Mouse (Mus musculus): Measurements from ENCODE around the gene Irf2bp1.

Gene Irf2bp1

GRCm38 (mm10) chr7:19003902-19004630, at the start of gene Irf2bp1:
TSS of gene Irf2bp1 (plus strand) at chr7:19004044.
- peak; percentile 88 for DNase-seq (ENCODE audit: low spot score)

DNA sequence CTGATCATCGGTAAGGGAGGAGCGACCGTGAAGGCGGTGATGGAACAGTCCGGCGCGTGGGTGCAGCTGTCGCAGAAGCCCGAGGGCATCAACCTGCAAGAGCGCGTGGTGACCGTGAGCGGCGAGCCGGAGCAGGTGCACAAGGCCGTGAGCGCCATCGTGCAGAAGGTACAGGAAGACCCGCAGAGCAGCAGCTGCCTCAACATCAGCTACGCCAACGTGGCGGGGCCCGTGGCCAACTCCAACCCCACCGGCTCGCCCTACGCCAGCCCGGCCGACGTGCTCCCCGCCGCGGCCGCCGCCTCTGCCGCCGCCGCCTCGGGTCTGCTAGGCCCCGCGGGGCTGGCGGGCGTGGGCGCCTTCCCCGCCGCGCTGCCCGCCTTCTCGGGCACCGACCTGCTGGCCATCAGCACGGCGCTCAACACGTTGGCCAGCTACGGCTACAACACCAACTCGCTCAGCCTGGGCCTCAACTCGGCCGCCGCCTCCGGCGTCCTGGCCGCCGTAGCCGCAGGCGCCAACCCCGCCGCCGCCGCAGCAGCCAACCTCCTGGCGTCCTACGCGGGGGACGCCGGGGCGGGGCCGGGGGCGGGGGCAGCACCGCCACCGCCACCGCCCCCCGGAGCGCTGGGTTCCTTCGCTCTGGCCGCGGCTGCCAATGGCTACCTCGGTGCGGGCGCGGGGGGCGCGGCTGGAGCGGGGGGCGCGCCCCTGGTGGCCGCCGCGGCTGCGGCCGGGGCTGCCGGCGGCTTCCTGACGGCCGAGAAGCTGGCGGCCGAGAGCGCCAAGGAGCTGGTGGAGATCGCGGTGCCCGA, 46.1 kb upstream of the Irf2bp1 start:
- DNase-seq (ENCODE audit: low spot score) = peak; percentile 27

GRCm38 (mm10) chr7:18958384-18958766, 45.5 kb upstream of the Irf2bp1 start:
- no peak for DNase-seq (ENCODE audit: low spot score)

DNA sequence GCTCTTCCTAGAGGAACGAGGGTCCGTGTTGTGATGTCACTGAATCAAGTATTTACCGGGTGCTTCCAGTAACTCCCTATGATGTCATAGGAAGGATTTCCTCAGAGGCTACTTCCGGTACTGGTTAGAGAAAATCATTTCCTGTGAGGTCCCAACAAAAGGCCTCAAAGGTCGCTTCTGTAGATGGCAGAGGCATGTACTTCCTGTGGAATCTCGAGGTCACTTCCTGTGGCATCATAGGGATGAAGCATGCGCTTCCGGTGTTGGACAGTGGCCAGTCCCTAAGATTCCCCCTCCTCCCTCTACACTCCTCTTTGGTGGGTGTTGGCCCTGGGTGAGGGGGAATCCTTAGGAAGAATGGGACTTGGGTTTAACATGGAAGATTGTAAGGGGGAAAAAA, 44.4 kb upstream of the Irf2bp1 start:
- DNase-seq (ENCODE audit: low spot score) = no peak

DNA sequence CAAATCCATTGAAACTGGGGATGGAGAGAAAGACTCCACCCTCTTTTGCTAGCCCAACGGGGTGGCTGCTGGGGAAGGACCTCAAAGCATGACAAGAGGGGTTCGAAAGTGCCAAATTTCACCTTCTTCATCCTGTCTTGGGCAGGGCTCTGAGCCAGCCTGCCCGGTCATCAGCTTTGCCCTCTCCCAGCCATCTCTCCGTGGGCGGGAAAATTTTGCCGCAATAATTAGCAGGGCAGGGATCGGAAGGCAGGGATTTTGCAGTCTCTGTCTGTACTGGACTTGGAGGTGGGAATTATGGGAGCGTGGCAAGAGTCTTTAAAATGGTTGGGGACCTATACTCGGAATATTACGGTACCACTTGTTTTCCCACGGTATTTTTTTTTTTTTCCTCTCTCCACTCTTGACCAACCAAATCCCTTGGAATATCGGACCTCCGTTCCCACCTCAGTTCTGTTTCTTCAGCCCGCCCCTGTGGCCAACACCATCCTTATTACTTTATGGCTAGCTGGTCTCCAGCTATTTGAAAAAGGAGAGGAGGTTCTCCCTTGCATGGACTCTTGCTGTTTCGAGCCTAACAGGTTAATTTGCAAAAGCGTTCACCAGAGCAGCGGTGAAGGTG, 41.6 kb upstream of the Irf2bp1 start:
- DNase-seq (ENCODE audit: low spot score) = no peak

DNA sequence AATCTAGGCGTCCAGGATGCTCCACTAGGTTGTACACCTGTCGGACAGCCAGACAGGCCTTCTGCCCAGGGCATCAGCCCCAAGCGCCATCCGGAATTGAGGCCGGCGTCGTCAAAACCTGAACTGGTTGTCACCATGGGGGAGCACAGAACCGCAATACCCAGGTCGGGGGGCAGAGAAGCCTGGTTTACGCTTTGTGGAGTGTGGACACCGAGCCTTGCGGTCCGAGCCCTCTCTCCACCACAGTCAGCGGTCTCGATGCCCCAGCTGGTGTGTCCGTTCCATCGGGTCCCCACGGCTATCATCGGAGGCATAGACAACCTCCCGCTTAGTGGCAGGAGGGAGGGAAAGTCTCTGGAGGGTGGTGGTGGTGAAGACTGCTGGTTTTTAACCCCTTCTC, 41.0 kb upstream of the Irf2bp1 start:
- DNase-seq (ENCODE audit: low spot score) = no peak

- no peak for DNase-seq (ENCODE audit: low spot score)
Measured at GRCm38 (mm10) chr7:18963294-18963843, 40.5 kb upstream of the Irf2bp1 start.

DNA sequence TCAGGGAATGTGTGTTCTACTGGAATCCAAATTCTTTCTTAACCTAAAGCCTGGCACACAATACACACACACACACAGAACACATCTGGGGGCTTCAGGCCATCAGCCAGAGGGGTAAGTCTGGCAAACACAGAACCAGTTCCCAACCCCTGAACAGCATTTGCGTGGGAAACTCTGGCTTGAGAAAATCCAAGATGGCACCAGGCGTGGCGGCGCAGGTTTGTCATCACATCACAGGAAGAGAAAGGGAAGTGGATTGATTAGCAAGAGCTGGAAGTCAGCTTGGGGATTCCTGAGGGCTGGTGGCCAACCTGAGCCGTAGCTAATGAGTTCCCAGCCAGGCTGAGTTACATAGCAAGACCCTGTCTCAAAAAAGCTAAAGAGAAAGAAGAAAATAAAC, 38.5 kb upstream of the Irf2bp1 start:
- no peak for DNase-seq (ENCODE audit: low spot score)

- no peak for DNase-seq (ENCODE audit: low spot score)
Measured at GRCm38 (mm10) chr7:18967603-18968002, 36.2 kb upstream of the Irf2bp1 start.

GRCm38 (mm10) chr7:18970956-18971355, 32.9 kb upstream of the Irf2bp1 start:
- no peak for DNase-seq (ENCODE audit: low spot score)

DNA sequence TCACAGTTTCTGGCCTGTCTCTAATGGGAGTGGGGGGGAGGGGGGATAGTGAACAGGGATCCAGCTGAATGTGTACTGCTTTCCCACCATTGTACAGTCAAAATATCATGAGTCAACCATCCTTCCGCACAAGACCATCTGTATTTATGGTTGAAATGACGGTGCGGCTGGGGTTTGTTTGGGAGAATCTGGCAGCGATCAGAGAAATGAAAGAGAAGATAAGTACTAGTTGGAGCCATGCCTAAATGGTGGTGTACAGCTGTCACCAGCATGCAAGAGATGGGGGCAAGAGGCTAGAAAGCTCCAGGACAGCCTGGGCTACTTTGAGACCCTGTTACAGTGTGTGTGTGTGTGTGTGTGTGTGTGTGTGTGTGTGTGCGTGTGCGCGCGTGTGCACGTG, 25.5 kb upstream of the Irf2bp1 start:
- no peak for DNase-seq (ENCODE audit: low spot score)

GRCm38 (mm10) chr7:18986503-18986902, 17.3 kb upstream of the Irf2bp1 start:
- DNase-seq (ENCODE audit: low spot score) = no peak

GRCm38 (mm10) chr7:18987100-18987499, 16.7 kb upstream of the Irf2bp1 start, which contains the start of gene Nanos2:
TSS of gene Nanos2 (plus strand) at chr7:18987400.
- no peak for DNase-seq (ENCODE audit: low spot score)

GRCm38 (mm10) chr7:18987747-18988146, 16.1 kb upstream of the Irf2bp1 start:
- DNase-seq (ENCODE audit: low spot score) = no peak

DNA sequence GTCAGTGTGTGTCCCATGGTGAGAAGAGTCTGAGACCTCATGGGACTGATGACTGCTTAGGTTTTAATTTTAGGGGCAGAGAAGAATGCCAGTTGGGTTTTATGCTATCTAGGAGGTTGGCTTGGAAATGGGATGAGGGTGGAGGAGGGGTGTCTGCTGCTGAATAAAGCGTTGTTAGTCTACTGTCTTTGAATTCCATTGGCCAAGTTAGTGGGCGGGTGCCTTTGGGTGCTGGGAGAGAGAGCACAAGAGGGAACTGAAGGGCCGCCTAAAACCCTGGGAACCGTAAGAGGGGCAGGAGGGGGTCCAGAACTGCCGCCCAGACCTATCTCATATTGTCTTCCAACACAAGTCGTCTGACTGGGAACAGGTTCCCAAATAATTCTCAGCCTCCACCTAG, 15.1 kb upstream of the Irf2bp1 start:
- no peak for DNase-seq (ENCODE audit: low spot score)

GRCm38 (mm10) chr7:18989995-18990394, 13.8 kb upstream of the Irf2bp1 start:
- DNase-seq (ENCODE audit: low spot score) = no peak

GRCm38 (mm10) chr7:18990601-18991295, 13.1 kb upstream of the Irf2bp1 start, which contains the start of gene Mypop:
TSS of gene Mypop (plus strand) at chr7:18991245.
- DNase-seq (ENCODE audit: low spot score) = peak; percentile 99

DNA sequence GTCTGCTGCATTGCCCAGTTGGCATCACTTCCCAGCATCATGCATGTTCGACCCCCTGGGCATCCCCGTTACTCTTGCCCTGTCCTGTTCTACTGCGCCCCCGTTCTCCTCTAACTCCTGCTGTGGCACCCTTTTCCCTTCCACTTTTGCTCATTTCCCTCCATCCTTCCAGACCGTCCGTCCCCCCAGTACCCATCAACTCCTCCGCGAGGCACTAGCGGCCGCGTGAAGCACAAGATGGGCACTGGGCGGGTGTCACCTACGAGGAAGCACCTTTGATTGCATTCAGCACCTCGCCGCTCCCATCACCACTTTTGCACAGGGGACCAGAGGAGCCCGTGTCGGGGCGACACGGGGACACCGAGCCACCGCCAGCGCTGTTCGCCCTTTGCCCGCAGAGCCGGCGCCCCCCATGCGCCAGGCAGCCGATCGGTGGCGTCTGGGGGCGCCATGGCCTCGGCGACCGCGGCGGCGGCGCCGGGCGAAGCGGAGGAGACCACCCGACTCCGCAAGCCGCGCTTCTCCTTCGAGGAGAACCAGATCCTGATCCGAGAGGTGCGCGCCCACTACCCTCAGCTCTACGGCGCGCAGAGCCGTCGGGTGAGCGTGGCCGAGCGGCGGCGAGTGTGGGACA, 12.1 kb upstream of the Irf2bp1 start:
- DNase-seq (ENCODE audit: low spot score) = no peak

DNA sequence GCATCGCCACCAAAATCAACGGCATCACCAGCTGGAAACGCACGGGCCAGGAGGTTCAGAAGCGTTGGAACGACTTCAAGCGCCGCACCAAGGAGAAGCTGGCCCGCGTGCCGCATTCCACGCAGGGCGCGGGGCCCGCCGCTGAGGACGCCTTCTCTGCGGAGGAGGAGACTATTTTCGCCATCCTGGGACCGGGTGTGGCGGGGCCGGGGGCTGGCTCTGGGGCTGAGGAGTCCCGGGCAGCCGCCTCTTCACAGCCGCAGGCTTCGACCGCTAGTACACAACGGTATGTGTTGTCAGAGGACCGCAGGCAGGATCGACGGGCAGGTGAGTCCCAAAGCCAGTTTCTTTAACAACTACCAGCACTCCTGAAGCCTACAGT, 11.6 kb upstream of the Irf2bp1 start:
- DNase-seq (ENCODE audit: low spot score) = no peak

DNA sequence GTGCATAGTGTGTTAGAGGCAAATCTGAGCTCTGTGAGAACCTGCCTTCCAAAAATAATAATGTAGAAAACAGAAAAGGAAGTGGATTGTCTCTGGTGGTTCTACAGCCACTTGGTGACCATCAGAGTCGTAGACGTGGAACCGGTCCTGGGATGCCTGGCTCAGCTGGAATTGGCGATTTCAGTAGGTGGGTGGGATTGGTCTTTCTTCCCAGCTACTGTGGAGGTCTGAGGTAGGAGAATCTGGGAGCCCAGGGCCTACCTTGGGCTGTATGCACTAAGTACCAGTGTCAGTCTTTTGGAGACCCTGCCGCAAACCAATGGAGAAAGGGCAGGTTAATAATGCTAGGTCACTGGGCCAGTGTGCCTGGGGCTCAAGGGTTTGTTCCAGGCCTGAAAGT, 10.8 kb upstream of the Irf2bp1 start:
- no peak for DNase-seq (ENCODE audit: low spot score)

DNA sequence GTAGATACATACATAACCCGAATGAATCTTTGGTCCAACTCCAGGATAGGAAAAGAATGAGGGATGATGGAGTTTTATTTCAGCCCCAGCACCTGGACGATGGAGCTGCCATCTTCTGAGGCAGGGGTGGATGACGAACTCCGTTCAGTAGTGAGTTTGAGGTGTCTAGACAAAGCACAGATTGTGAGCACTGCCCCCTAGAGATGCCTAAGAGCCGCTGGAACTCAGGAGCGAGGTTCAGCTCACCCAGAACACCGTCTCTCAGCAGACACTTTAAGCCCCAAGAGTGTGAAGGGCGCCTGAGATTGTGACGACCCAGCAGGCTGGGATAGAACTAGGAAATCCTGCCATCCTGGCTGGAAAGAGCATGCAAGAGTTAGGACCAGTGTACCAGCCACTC, 5.0 kb upstream of the Irf2bp1 start:
- no peak for DNase-seq (ENCODE audit: low spot score)

- no peak for DNase-seq (ENCODE audit: low spot score)
Measured at GRCm38 (mm10) chr7:19000421-19000820, 3.4 kb upstream of the Irf2bp1 start.

All from urinary bladder, postnatal 25 days (tissue).